Mouse (Mus musculus) fat pad, adult 2 months (tissue): Measurements from ENCODE around the gene Tigar.
A peak's percentile ranks its signal among the peaks of the same experiment; 100 is the strongest.

Source experiments
- DNase-seq: peaks from one replicate; pipeline ENCODE4 v3.0.0-alpha.2; 2011; ENCODE audit warnings: low read depth, low spot score; ENCODE audit errors: extremely low read depth

Gene Tigar

GRCm38 (mm10) chr6:127143124-127143520 lies 33.8 kb upstream of the Tigar start:
- DNase-seq: no peak

- no peak for DNase-seq
Measured at GRCm38 (mm10) chr6:127142154-127143123, 33.1 kb upstream of the Tigar start.

GRCm38 (mm10) chr6:127138962-127139361 lies 29.6 kb upstream of the Tigar start:
- no peak for DNase-seq

- DNase-seq: no peak
Measured at GRCm38 (mm10) chr6:127133433-127134245, 24.3 kb upstream of the Tigar start.

- DNase-seq: no peak
Measured at GRCm38 (mm10) chr6:127132719-127133118, 23.4 kb upstream of the Tigar start.

GRCm38 (mm10) chr6:127131946-127132345 lies 22.6 kb upstream of the Tigar start:
- DNase-seq: no peak

GRCm38 (mm10) chr6:127130377-127130776 lies 21.0 kb upstream of the Tigar start:
- no peak for DNase-seq

- no peak for DNase-seq
Measured at GRCm38 (mm10) chr6:127129659-127130058, 20.3 kb upstream of the Tigar start.

GRCm38 (mm10) chr6:127123506-127123905 lies 14.1 kb upstream of the Tigar start:
- no peak for DNase-seq

GRCm38 (mm10) chr6:127122996-127123395 lies 13.6 kb upstream of the Tigar start:
- DNase-seq: no peak

- no peak for DNase-seq
Measured at GRCm38 (mm10) chr6:127122221-127122806, 13.0 kb upstream of the Tigar start.

- DNase-seq: no peak
Measured at GRCm38 (mm10) chr6:127114753-127115456, 5.5 kb upstream of the Tigar start.

GRCm38 (mm10) chr6:127108368-127109060 lies 843 bp downstream of the Tigar start:
- DNase-seq: no peak

GRCm38 (mm10) chr6:127107413-127107812 lies 1.9 kb downstream of the Tigar start:
- no peak for DNase-seq

GRCm38 (mm10) chr6:127106726-127107125 lies 2.6 kb downstream of the Tigar start:
- DNase-seq: peak; percentile 19

- DNase-seq: peak; percentile 21
Measured at GRCm38 (mm10) chr6:127106189-127106588, 3.2 kb downstream of the Tigar start.

GRCm38 (mm10) chr6:127105107-127105506 lies 4.2 kb downstream of the Tigar start:
- DNase-seq: no peak

- no peak for DNase-seq
Measured at GRCm38 (mm10) chr6:127104396-127105029, 4.8 kb downstream of the Tigar start.

GRCm38 (mm10) chr6:127103506-127104275 lies 5.7 kb downstream of the Tigar start:
- no peak for DNase-seq
